Comparison of ENCODE assay signal across 9 mouse cellular contexts in the genomic region with DNA sequence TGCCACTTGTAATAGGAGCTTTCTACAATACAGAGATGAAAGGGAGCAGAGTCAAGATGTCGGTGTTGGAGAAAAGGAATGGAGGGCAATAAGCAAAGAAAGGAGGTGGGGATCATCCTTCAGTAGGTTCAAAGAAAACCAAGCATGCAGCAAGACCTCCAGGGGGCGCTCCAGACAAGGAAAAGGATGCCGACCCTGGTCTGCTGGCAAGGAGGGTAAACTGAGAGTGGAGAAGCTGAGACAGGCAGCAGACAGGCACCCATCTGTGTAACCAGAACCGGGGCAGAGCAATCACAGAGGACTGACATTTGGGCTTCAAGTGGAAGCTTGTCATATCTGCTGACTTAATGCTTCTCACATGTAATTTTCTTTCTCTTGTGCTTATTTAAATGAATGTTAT. TPM values are rescaled to one million over a fixed set of nuclear protein-coding genes. Genes with fewer than 3 reads are reported as not detected.
DNase-seq lines count a peak whose midpoint lies in the region; TF ChIP-seq lines count a peak whose summit lies in the region.
"Had no signal": no experiment of that assay in that cellular context is flagged by ENCODE, and none has a peak within 500 bp of the region (broad histone marks: within the 10 kb centered on the region; RNA-seq: fewer than 3 reads in every experiment).

No protein-coding gene starts in this region.

- peak; percentile 9 for DNase-seq in cerebellum, adult 11 months
- DNase-seq in cerebellum, adult 11-12 months: no peak
- peak; percentile 22 for DNase-seq in c-Kit-positive CD71-positive TER-119-negative erythroid progenitor cells, embryonic 14.5 days (ENCODE audit: low read depth)
- DNase-seq in forelimb bud, embryonic 11.5 days (ENCODE audit: low read depth, low spot score): peak; percentile 64
- DNase-seq in layer of hippocampus, adult 2 months (ENCODE audit: low spot score in 2 of 2): peak; percentile 53 to 81
- DNase-seq in lung, postnatal 36 days: peak; percentile 26
- peak; percentile 23 for DNase-seq in testis, postnatal 14 days (ENCODE audit: low spot score)

- H3K27me3 ChIP-seq in C2C12 (ENCODE audit: control insufficient read depth, insufficient read depth, insufficient read length): no peaks in the 10 kb centered on the region
- H3K27me3 ChIP-seq: liver, embryonic 15.5 days had no signal

- H3K36me3 ChIP-seq in C2C12 (ENCODE audit: control insufficient read depth, insufficient read depth): no peaks in the 10 kb centered on the region
- H3K36me3 ChIP-seq: liver, embryonic 15.5 days had no signal

- no peaks in the 10 kb centered on the region for H3K79me2 ChIP-seq in C2C12 (ENCODE audit: control insufficient read depth, insufficient read depth)

- TF ChIP-seq CTCF in C2C12 (IDR thresholded peaks at IDR 0.05; ENCODE audit: control insufficient read depth, insufficient read depth, insufficient read length): peak; percentile 4
- peak; percentile 91 for TF ChIP-seq CTCF in layer of hippocampus, adult 2 months (conservative IDR thresholded peaks at IDR 0.05)

- no peak overlapping the region for H3ac ChIP-seq in C2C12 (ENCODE audit: control insufficient read depth, insufficient read length, low read depth)

- no peak overlapping the region for H3K4me3 ChIP-seq in C2C12 (ENCODE audit: insufficient read depth, poor library complexity, severe bottlenecking)
- no peak overlapping the region for H3K4me3 ChIP-seq in layer of hippocampus, adult 2 months
- H3K4me3 ChIP-seq: liver, embryonic 15.5 days had no signal

- H3K79me3 ChIP-seq in C2C12 (ENCODE audit: low read depth): no peaks in the 10 kb centered on the region

- H3K27ac ChIP-seq in layer of hippocampus, adult 2 months: no peak overlapping the region
- H3K27ac ChIP-seq: liver, embryonic 15.5 days had no signal

TF ChIP-seq in C2C12, 6 proteins besides CTCF, POLR2A, EP300 and RAD21:
- TF ChIP-seq MAX (IDR thresholded peaks at IDR 0.05) (no peak), FOSL1 (IDR thresholded peaks at IDR 0.05; ENCODE audit: insufficient read depth, low read length, poor library complexity, severe bottlenecking) (no peak), CEBPB (IDR thresholded peaks at IDR 0.05; ENCODE audit: low read depth) (no peak), MYOD1 (IDR thresholded peaks at IDR 0.05; ENCODE audit: control insufficient read depth, insufficient read length, low read depth) (no peak), MYOG (IDR thresholded peaks at IDR 0.05; ENCODE audit: control insufficient read depth, extremely low read depth, insufficient read length) (no peak), USF1 (IDR thresholded peaks at IDR 0.05; ENCODE audit: low read depth) (no peak)
TF ChIP-seq in C2C12: peak in this region for 0.

RNA-seq across cellular contexts. Expression of a gene that starts 22.6 kb away (rescaled TPM):
- not detected for polyA plus RNA-seq in C2C12 (2012; fragmentation: generic; extraction: Trizol)
- total RNA-seq in layer of hippocampus, adult 2 months (2021): not detected

RNA-seq across cellular contexts. Expression of a gene that starts 56.1 kb away (rescaled TPM):
- polyA plus RNA-seq in C2C12 (2012; fragmentation: generic; extraction: Trizol): not detected
- total RNA-seq in layer of hippocampus, adult 2 months (2021): not detected
